Mouse (Mus musculus) ES-Bruce4 (cell line): ENCODE results near the gene Sat2. TPM values are rescaled to one million over a fixed set of nuclear protein-coding genes. Genes with fewer than 3 reads are reported as not detected.

ENCODE experiments used
- H3K27ac ChIP-seq: 2 replicates; pipeline ENCODE4 v1.5.1; 2012; ENCODE audit warnings: low read length, inconsistent platforms; ENCODE audit not compliant: insufficient read depth
- H3K27me3 ChIP-seq: 2 replicates; pipeline ENCODE4 v1.6.1; 2012; ENCODE audit warnings: mild to moderate bottlenecking, low read length, inconsistent platforms; ENCODE audit not compliant: control insufficient read depth, poor library complexity, insufficient read depth, severe bottlenecking
- H3K36me3 ChIP-seq: 2 replicates; pipeline ENCODE4 v1.6.1; 2012; ENCODE audit warnings: inconsistent platforms, mild to moderate bottlenecking, low read length, moderate library complexity; ENCODE audit not compliant: control insufficient read depth, poor library complexity, insufficient read depth, severe bottlenecking
- H3K4me1 ChIP-seq: one replicate; pipeline ENCODE4 v1.8.1; 2011; ENCODE audit warnings: low read length; ENCODE audit not compliant: control insufficient read depth, insufficient read depth
- H3K4me3 ChIP-seq: 2 replicates; pipeline ENCODE4 v1.5.1; 2011; ENCODE audit warnings: low read depth, mild to moderate bottlenecking, low read length
- H3K9ac ChIP-seq: 2 replicates; pipeline ENCODE4 v1.6.1; 2012; ENCODE audit warnings: low read depth, mild to moderate bottlenecking, inconsistent platforms; ENCODE audit not compliant: poor library complexity, severe bottlenecking
- H3K9me3 ChIP-seq: replicated peaks from 2 replicates; pipeline ENCODE4 v1.6.1; 2012; ENCODE audit warnings: mild to moderate bottlenecking, low read length, inconsistent platforms; ENCODE audit not compliant: control insufficient read depth, poor library complexity, insufficient read depth, severe bottlenecking
- CTCF ChIP-seq: IDR thresholded peaks from one replicate; pipeline ENCODE4 v1.8.1; 2011; ENCODE audit warnings: low read depth, low read length
- EP300 ChIP-seq: IDR thresholded peaks from 2 replicates; pipeline ENCODE4 v1.6.1; 2011; ENCODE audit warnings: low read depth, low read length; ENCODE audit not compliant: insufficient read depth
- POLR2A ChIP-seq: IDR thresholded peaks from one replicate; pipeline ENCODE4 v1.8.1; 2011; ENCODE audit warnings: low read length; ENCODE audit not compliant: insufficient read depth
- polyA plus RNA-seq: library from polyadenylated mRNA; stranded (reverse); fragments of >200 nt; gene quantifications from 2 replicates; pipeline ENCODE4 v1.2.4, GENCODE M21; 2011; ENCODE audit warnings: low read depth; ENCODE audit not compliant: missing spikeins, insufficient read depth, insufficient read length

Sat2 gene
- polyA plus RNA-seq, 1 experiment, result 9.1 TPM

- TF ChIP-seq EP300 (no peak), POLR2A (no peak), CTCF (no peak)
- no peak overlapping the region for H3K9ac ChIP-seq
- H3K27me3 ChIP-seq, result no peaks in the 10 kb centered on the region
- H3K36me3 ChIP-seq, result peaks cover 19% of the 10 kb centered on the region
- no peak overlapping the region for H3K4me3 ChIP-seq
- no peak overlapping the region for H3K27ac ChIP-seq
- H3K4me1 ChIP-seq, result no peaks in the 10 kb centered on the region
- no peaks in the 10 kb centered on the region for H3K9me3 ChIP-seq
Observed at GRCm38 (mm10) chr11:69594853-69595252, 27.0 kb upstream of the Sat2 start.

DNA sequence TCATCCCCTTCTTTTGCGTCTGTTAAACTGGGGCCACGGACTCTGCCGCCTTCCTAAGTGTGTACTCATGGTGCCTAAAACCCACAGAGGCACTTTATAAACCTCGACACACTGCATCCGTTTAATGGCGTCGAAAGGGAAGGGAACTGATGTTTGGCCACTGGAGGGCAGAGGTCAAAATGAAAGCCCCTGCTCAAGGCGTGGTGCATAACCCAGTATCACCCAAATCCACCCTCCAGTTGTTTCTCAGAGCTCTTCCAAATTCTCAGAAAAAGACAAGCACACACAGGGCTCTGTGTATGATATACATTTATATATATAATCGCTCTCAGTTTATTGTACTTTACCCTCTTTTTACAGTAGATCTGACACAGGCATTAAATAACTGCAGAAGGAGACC lies 22.4 kb upstream of the Sat2 start:
- Histone ChIP-seq H3K4me1 (peaks cover 4% of the 10 kb centered on the region), H3K9ac (peak overlapping the region; percentile 49), H3K27me3 (no peaks in the 10 kb centered on the region), H3K27ac (peak overlapping the region; percentile 22; the same call in 1 of the 2 replicates), H3K4me3 (0 out of 2 replicates have a peak overlapping the region, but pooled peaks have one; percentile 9), H3K36me3 (no peaks in the 10 kb centered on the region), H3K9me3 (no peaks in the 10 kb centered on the region)
- TF ChIP-seq POLR2A (no peak), EP300 (no peak), CTCF (peak; percentile 18)

DNA sequence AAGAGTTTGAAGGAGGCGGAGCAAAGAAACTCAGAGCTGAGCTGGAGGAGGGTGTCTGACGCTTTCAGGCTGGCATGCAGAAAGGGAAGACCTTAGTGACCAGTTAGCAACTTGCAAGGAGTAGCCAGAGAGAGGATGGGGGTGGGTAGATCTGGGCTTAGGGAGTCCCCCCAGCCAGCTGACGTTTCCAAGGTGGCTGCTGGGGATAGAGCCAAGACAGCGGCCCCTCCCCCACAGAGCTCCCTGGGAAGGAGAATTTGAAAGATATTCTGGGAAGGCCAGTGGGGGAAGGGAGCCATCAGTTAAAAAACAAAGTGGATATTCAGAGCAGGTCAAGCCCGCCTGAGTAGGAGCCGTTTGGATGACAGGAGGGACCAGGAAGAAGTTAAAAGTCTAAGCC lies 21.7 kb upstream of the Sat2 start:
- Histone ChIP-seq H3K36me3 (no peaks in the 10 kb centered on the region), H3K9ac (no peak overlapping the region), H3K27me3 (peaks cover 5% of the 10 kb centered on the region), H3K27ac (peak overlapping the region; percentile 60; the same call in 1 of the 2 replicates), H3K4me1 (peaks cover 4% of the 10 kb centered on the region), H3K9me3 (no peaks in the 10 kb centered on the region), H3K4me3 (no peak overlapping the region)
- TF ChIP-seq POLR2A, result no peak
- peak; percentile 82 for TF ChIP-seq EP300

DNA sequence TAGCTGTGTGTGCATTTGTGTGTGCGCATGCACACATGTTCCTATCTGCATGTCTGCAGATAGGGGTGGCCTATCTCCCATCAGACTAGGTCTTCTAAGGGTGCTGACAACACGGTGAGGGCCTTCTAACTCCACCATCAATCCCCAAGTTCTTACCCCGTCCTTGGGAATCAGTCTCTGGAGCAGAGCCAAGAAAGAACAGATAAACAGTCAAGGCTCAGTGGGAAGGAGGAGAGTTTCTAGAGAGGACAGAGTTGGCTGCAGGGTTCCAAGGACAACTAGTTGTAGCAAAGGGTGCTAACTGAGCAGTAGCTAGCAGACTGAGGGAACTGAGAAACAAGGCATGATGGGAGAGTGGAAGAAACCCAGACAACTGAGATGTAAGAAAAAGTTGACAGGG lies 20.1 kb upstream of the Sat2 start:
- Histone ChIP-seq H3K9ac (no peak overlapping the region), H3K4me3 (no peak overlapping the region), H3K27me3 (peaks cover 8% of the 10 kb centered on the region), H3K36me3 (no peaks in the 10 kb centered on the region), H3K4me1 (peaks cover 4% of the 10 kb centered on the region), H3K9me3 (no peaks in the 10 kb centered on the region), H3K27ac (no peak overlapping the region)
- TF ChIP-seq POLR2A (no peak), CTCF (no peak), EP300 (no peak)

GRCm38 (mm10) chr11:69603516-69603915 lies 18.3 kb upstream of the Sat2 start:
- peaks cover 4% of the 10 kb centered on the region for H3K4me1 ChIP-seq
- TF ChIP-seq EP300, result no peak
- no peak for TF ChIP-seq POLR2A
- TF ChIP-seq CTCF, result no peak
- H3K4me3 ChIP-seq, result no peak overlapping the region

DNA sequence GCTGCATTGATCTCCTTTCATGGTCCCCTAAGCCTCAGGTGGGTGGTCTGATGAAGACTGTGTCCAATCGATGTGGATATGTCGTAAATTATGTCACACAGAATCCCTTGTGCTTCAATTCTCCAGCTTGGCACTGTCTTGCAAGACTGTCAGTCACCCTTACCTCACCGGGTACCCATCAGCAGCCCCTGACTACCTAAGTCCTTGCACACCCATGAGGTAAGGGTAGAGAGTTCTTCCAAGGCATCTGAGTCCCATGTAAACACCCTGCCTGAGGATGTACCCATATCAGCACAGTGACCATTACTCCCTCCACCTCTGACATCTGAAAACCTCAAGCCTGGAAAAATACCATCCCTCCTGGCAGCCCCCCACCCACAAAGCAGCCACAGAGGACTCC lies 17.5 kb upstream of the Sat2 start:
- Histone ChIP-seq H3K27ac (no peak overlapping the region), H3K27me3 (peaks cover 8% of the 10 kb centered on the region), H3K4me1 (peaks cover 4% of the 10 kb centered on the region), H3K4me3 (no peak overlapping the region; the same call in 1 of the 2 replicates), H3K9ac (peak overlapping the region; percentile 55), H3K9me3 (no peaks in the 10 kb centered on the region), H3K36me3 (no peaks in the 10 kb centered on the region)
- TF ChIP-seq POLR2A (no peak), EP300 (no peak), CTCF (no peak)

More at GRCm38 (mm10) chr11:69603516-69603915, 18.3 kb upstream of the Sat2 start:
- H3K27me3 ChIP-seq, result peaks cover 8% of the 10 kb centered on the region
- H3K27ac ChIP-seq, result no peak overlapping the region
- no peak overlapping the region for H3K9ac ChIP-seq
- H3K36me3 ChIP-seq, result no peaks in the 10 kb centered on the region
- H3K9me3 ChIP-seq, result no peaks in the 10 kb centered on the region
